Mouse (Mus musculus) adrenal gland, postnatal 25 days (tissue): Measurements from ENCODE around the gene Fgfr2. TPM values are rescaled to one million over a fixed set of nuclear protein-coding genes. Genes with fewer than 3 reads are reported as not detected.
A peak's percentile ranks its signal among the peaks of the same experiment; 100 is the strongest.

Experiments used
- DNase-seq: peaks from one replicate; pipeline ENCODE4 v3.0.0; 2021; ENCODE audit warnings: mixed read lengths
- total RNA-seq: library from RNA; stranded (reverse); gene quantifications from 2 replicates; pipeline ENCODE4 v1.2.3, GENCODE M21; 2021

Fgfr2 gene
- total RNA-seq, 1 experiment from 2014 or later, result 186 TPM

DNA sequence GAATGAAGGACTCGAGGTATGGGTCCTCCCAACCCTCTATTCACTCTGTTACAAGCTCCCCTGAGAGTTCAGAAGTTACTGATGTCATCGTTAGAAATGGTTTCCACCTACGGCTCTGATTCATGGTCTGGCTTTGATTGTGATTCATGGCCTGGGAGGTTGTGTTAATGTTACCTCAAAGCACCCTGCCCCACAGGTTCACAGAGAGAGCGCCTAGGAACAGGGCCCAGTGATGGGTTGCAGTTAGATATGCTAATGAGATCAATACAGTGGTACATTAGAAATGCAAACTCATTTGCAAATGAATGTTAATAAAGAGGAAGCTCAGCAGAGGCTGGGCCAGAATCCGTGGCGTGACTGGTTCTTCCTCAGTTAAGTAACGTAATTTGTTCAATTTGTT, 1467.1 kb downstream of the Fgfr2 start:
- no peak for DNase-seq

DNA sequence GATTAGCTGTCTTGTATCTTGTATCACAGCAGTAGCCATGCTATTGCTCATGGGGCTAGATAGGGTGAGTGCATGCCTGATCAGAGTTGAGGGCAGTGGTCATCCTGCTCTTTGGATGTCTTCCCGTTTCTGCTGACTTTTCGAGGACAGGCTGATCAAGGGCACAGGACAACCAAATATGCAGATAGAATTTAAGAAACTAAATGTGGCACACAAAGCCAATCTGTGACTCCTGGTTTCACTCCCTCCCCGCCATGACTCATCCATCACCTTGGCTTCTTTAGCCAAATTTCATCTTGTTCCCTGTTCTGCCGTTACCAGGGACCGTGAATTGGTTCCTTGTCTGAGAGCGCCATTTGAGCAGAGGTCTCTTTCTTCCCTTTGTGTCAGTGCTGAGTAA, 1469.7 kb downstream of the Fgfr2 start:
- DNase-seq, result no peak

- no peak for DNase-seq
Observed at GRCm38 (mm10) chr7:131651921-131652694, 1471.0 kb downstream of the Fgfr2 start.

DNA sequence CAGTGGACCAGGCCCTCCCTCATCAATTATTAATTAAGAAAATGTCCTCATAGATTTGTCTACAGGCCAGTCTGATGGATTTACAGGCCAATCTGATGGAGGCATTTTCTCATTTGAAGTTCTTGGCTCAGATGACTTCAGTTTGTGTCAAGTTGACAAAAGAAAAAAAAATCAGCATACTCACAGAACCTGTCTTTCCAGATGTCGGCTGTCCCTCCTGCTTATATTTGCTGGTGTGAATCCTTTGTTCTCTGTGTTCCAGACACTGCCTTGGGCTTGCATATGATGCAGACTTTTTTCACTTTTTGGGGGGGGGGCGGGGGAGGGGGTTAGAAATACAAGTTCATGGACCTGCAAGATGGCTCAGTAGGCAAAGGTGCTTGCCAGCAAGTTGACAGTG, 1472.9 kb downstream of the Fgfr2 start:
- no peak for DNase-seq

DNA sequence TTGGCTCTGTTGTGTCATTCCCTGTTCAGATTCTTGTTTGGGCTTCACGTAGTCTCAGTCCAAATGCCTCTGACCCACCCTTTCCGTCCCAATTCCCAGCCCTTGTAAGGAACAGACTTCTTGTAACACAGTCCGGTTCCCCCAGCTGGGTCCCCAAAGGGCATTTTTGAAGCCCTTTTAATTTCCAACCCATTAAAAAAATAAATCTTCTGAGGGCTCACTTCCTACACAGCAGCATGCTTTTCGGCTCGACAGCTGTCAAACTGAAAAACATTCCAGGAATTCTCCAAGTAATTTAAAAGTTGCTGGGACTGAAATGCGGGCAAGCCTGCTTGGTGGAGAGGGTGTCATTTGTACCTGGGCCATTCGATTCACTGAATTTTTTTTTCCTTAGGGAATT, 1474.9 kb downstream of the Fgfr2 start:
- no peak for DNase-seq

- no peak for DNase-seq
Observed at GRCm38 (mm10) chr7:131647583-131647982, 1475.6 kb downstream of the Fgfr2 start.

DNA sequence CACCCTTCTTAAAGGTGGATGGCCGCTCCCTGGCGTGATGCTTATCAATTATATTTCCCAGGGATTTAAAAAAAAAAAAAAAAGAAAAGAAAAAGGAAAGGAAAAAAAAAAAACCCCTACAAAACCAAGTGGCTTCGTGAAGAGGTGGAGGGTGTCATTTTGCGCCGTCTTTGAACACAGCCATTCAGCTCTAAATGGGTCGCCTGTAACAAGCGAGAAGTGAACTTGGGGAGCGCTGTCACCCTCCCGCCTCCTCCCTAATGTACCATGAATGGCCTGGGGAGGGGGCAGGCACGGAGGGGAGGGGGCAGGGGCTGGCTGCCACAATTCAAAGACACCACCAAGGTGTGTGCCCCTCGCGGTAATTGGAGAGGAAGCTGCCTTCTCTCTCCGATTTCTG, 1478.6 kb downstream of the Fgfr2 start:
- DNase-seq, result no peak

GRCm38 (mm10) chr7:131644051-131644450, 1479.1 kb downstream of the Fgfr2 start:
- no peak for DNase-seq

DNA sequence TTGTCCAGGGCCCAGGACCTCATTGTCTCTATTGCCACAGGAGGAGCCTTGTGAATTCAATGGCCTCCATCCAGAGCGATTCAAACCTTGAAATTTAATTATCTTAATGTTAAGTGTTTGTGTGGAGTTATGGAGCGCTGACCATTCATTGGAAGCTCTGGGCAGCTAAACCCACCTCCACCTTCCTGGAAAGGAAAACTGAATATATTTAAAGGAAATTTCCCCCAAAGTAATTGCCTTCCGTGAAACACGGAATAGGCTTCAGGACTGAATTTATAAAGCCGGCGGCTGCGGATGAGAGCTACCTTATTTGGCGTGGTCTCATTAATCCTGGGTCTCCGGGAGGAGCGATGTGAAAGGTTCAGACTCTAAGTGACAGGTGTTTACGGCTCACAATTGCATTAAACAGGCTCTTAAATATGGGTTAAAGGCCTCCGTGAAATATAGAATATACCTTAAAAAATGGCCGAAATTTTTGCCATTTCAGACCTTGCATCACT, 1479.8 kb downstream of the Fgfr2 start:
- no peak for DNase-seq

GRCm38 (mm10) chr7:131629562-131629961, 1493.6 kb downstream of the Fgfr2 start:
- DNase-seq, result no peak

GRCm38 (mm10) chr7:131628846-131629391, 1494.2 kb downstream of the Fgfr2 start:
- DNase-seq, result no peak

DNA sequence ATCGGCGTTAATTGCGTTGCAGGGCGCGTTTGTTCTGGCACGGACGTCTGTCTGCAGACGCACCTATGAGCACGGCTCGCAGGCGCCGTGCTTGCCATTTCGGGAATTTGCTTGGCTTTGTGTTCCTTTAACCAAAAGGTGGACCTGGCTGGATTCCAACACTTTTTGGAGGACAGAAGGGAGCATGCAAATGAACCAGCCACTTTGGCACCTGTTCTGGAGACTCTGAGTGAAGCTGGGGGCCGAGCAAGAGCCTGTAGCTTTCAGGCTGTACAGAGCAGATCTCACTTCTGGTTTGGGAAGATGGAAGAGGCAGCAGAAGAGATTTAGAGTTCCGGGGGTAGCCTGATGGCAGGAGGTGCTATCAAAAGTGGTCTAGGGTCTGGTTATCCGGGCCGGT, 1494.8 kb downstream of the Fgfr2 start:
- no peak for DNase-seq

DNA sequence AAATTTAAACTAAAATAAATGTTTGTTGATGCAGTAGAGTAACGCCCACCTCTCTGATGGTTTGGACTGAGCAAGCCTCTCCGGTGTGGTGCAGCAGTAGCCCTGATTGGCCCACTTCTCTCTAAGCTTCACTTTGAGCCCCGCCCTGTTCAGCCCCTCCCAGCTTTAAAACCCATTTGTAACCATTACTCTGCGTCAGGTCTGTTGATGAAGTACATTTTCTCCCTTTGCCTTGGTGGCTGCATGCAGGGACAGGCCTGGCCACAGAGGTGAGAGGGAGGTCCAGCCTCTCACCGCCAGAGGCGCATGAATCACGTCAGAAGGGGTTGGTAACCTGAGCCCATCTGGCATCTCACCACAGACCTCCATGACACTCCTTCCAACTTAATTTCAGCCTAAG, 1513.5 kb downstream of the Fgfr2 start:
- DNase-seq, result no peak

DNA sequence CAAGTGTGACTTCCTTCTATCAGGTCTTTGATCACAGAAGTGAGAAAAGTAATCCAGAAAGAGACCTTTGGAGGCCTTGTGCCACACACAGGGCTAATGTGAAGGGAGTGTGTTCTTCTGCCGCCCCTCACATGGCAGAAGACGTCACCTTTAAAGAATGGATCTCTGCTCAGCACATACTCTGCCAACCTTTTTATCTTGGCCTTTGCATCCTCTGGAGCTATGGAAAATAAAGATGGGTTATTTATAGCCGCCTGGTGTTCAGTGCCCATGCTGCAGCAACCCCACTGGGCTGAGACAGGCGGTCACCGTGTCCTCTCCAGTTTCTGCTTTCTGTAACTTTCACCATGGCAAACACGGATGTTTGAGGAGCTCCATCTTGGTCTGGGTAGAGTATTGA, 1515.1 kb downstream of the Fgfr2 start:
- no peak for DNase-seq

GRCm38 (mm10) chr7:131605481-131605880, 1517.7 kb downstream of the Fgfr2 start:
- no peak for DNase-seq

DNA sequence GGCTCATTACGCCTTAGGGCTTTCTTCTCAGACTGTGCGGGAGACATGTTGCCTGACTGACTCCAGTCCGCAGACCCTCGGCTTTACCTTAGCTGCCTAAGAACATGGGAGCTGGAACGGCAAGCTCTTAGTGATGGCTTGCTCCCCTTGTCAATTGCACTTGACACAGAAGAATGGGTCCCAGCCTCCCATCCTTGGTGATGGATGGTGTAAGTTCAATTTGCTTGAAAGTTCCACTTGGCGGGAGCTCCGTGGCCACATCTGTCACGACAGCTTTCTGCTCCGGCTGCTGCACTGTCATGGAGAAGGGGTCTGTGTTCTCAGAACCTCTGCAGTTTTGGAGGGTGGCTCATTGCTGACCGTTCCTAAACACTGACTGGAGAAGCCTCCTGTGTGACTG, 1518.2 kb downstream of the Fgfr2 start:
- no peak for DNase-seq

- no peak for DNase-seq
Observed at GRCm38 (mm10) chr7:131603186-131603585, 1520.0 kb downstream of the Fgfr2 start.

DNA sequence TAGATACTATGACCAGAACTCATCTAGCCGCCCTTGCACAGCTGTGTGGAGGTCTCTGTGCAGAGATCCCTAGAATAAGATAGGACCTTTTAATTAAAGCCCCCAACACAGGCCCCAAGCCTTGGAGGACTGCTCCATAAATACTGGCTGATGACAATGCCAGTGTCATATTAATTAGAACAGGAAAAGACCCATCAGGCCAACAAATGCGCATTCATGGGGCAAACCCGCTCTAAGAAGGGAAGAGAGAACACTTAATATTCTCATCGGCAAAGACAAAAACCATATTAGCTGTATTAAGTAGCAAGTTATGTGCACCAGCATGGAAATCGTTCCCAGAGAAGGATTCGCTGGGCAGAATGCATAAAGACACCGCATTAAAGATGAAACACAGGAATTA, 1521.0 kb downstream of the Fgfr2 start:
- DNase-seq, result no peak

GRCm38 (mm10) chr7:131598483-131598824, 1524.7 kb downstream of the Fgfr2 start:
- peak; percentile 15 for DNase-seq

- no peak for DNase-seq
Observed at GRCm38 (mm10) chr7:131597779-131598482, 1525.2 kb downstream of the Fgfr2 start.

- no peak for DNase-seq
Observed at GRCm38 (mm10) chr7:131585551-131585950, 1537.6 kb downstream of the Fgfr2 start.

- DNase-seq, result no peak
Observed at GRCm38 (mm10) chr7:131582178-131582577, 1541.0 kb downstream of the Fgfr2 start.

DNA sequence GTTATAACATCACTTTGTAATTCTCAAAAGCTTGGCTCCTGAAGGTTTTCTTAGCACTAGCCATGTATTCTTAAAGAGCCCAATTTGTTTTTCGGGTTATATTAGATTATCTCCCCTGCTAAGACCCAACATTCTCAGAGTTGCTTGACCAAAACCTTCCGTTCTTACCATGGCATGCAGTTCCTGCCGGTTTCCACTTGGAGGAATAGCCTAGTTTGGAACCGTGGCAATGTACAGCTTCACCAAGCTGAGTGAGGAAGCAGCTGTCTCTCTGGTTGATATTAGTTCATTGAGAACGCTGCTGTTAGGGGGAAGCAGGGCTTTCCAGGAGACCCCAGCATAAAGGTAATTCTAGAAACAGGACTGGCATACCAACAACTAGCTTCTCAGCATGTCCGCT, 1547.9 kb downstream of the Fgfr2 start:
- DNase-seq, result no peak

DNA sequence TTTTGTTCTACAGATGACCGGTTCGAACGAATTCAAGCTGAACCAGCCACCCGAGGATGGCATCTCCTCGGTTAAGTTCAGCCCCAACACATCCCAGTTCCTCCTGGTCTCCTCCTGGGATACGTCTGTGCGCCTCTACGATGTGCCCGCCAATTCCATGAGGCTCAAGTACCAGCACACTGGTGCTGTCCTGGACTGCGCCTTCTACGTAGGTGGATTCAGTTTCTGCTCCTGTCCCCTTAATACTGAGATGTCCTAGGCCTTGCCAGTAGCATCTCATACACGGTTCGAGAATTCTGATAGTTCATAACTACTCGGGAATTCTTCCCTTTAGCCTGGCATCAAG, 1562.5 kb downstream of the Fgfr2 start:
- DNase-seq, result no peak
